Mouse (Mus musculus) C2C12 (cell line): Measurements from ENCODE around the gene Mxra7. TPM values are rescaled to one million over a fixed set of nuclear protein-coding genes. Genes with fewer than 3 reads are reported as not detected.

Experiments used
- H3K27me3 ChIP-seq: one replicate; pipeline ENCODE4 v1.6.1; 2011; ENCODE audit not compliant: control insufficient read depth, insufficient read depth, insufficient read length
- H3K36me3 ChIP-seq: one replicate; pipeline ENCODE4 v1.6.1; 2011; ENCODE audit not compliant: control insufficient read depth, insufficient read depth
- H3K4me3 ChIP-seq: one replicate; pipeline ENCODE4 v1.5.1; 2011; ENCODE audit warnings: mild to moderate bottlenecking, control low read depth; ENCODE audit not compliant: poor library complexity, insufficient read depth, severe bottlenecking
- H3K79me2 ChIP-seq: one replicate; pipeline ENCODE4 v1.6.1; 2011; ENCODE audit not compliant: control insufficient read depth, insufficient read depth
- H3K79me3 ChIP-seq: one replicate; pipeline ENCODE4 v1.6.1; 2011; ENCODE audit warnings: low read depth, control low read depth
- H3ac ChIP-seq: one replicate; pipeline ENCODE3; 2011; ENCODE audit warnings: low read depth; ENCODE audit not compliant: control insufficient read depth, insufficient read length
- CEBPB ChIP-seq: IDR thresholded peaks from one replicate; pipeline ENCODE4 v1.6.1; 2011; ENCODE audit warnings: low read depth, mild to moderate bottlenecking, control low read depth, moderate library complexity
- CTCF ChIP-seq: IDR thresholded peaks from one replicate; pipeline ENCODE4 v1.5.1; 2011; ENCODE audit not compliant: control insufficient read depth, insufficient read depth, insufficient read length
- FOSL1 ChIP-seq: IDR thresholded peaks from one replicate; pipeline ENCODE4 v1.8.0; 2011; ENCODE audit warnings: mild to moderate bottlenecking, low read length; ENCODE audit not compliant: poor library complexity, insufficient read depth, severe bottlenecking
- MAX ChIP-seq: IDR thresholded peaks from one replicate; pipeline ENCODE4 v1.6.1; 2011; ENCODE audit warnings: mild to moderate bottlenecking, control low read depth
- MYOD1 ChIP-seq: IDR thresholded peaks from one replicate; pipeline ENCODE4 v1.6.1; 2011; ENCODE audit warnings: low read depth; ENCODE audit not compliant: control insufficient read depth, insufficient read length
- MYOG ChIP-seq: IDR thresholded peaks from one replicate; pipeline ENCODE4 v1.6.1; 2011; ENCODE audit not compliant: control insufficient read depth, insufficient read length; ENCODE audit errors: extremely low read depth
- USF1 ChIP-seq: IDR thresholded peaks from one replicate; pipeline ENCODE4 v1.6.1; 2011; ENCODE audit warnings: low read depth, mild to moderate bottlenecking, control low read depth, moderate library complexity
- polyA plus RNA-seq: library from polyadenylated mRNA; unstranded; fragments of >200 nt; fragmentation: generic; extraction: Trizol; gene quantifications from one replicate; pipeline ENCODE4 v1.2.1, GENCODE M21; 2012; ENCODE audit warnings: missing spikeins

Mxra7 gene
- polyA plus RNA-seq, 1 experiment, result 70.2 TPM

DNA sequence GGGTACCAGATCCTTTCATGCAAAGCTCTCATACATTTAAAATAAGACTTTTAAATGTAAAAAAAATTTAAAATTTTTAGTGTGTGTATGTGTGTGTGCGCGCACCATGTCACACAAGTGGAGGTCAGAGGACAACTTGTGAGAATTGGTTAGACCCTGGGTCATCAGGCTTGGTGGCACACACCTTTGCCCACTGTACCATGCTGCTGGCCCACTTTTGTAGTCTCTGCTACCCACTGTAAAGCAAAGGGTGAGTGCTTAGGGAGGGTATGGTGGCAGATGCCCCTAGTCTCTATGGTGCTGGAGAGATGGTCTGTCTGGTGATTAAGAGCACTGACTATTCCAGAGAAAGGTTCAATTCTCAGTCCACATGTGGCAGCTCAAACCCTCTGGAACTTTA lies 4.6 kb downstream of the Mxra7 start:
- H3ac ChIP-seq, result no peak overlapping the region
- H3K79me3 ChIP-seq, result peaks cover 58% of the 10 kb centered on the region
- TF ChIP-seq MAX, result no peak
- no peak for TF ChIP-seq USF1
- no peak for TF ChIP-seq MYOD1
- no peak for TF ChIP-seq CEBPB
- TF ChIP-seq MYOG, result no peak
- no peak for TF ChIP-seq FOSL1
- TF ChIP-seq CTCF, result no peak
- no peak overlapping the region for H3K4me3 ChIP-seq
- peaks cover 20% of the 10 kb centered on the region for H3K36me3 ChIP-seq
- H3K79me2 ChIP-seq, result peaks cover 97% of the 10 kb centered on the region
- H3K27me3 ChIP-seq, result no peaks in the 10 kb centered on the region

DNA sequence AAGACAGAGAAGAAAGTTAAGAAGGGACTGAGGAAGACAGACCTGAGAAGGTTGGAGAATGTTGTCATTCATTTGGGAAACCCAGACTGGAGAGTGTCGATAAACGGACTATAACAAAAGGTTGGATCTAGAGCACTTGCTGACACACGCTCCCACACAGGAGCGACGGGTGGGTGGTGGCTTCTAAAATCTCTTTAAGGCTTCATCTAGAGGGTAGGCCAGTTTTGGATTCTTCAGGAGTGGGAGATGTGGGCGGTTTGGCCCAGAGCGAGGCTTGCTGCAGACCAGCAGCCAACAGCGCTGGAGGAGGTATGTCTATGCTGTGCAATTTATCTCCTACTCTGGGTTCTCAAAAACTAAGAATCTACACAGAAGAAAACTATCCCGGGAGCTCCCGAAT lies 5.2 kb downstream of the Mxra7 start:
- Histone ChIP-seq H3K27me3 (no peaks in the 10 kb centered on the region), H3K79me3 (peaks cover 64% of the 10 kb centered on the region), H3K4me3 (no peak overlapping the region), H3K79me2 (peaks cover 97% of the 10 kb centered on the region), H3K36me3 (peaks cover 23% of the 10 kb centered on the region), H3ac (no peak overlapping the region)
- TF ChIP-seq FOSL1, result no peak
- TF ChIP-seq MAX, result no peak
- no peak for TF ChIP-seq CEBPB
- TF ChIP-seq CTCF, result no peak
- TF ChIP-seq MYOG, result no peak
- TF ChIP-seq MYOD1, result no peak
- no peak for TF ChIP-seq USF1

- H3ac ChIP-seq, result no peak overlapping the region
- H3K36me3 ChIP-seq, result peaks cover 23% of the 10 kb centered on the region
- no peak for TF ChIP-seq MYOG
- no peak for TF ChIP-seq MAX
- TF ChIP-seq FOSL1, result no peak
- TF ChIP-seq CEBPB, result no peak
- TF ChIP-seq USF1, result no peak
Measured at GRCm38 (mm10) chr11:116822215-116822614, 5.6 kb downstream of the Mxra7 start.

DNA sequence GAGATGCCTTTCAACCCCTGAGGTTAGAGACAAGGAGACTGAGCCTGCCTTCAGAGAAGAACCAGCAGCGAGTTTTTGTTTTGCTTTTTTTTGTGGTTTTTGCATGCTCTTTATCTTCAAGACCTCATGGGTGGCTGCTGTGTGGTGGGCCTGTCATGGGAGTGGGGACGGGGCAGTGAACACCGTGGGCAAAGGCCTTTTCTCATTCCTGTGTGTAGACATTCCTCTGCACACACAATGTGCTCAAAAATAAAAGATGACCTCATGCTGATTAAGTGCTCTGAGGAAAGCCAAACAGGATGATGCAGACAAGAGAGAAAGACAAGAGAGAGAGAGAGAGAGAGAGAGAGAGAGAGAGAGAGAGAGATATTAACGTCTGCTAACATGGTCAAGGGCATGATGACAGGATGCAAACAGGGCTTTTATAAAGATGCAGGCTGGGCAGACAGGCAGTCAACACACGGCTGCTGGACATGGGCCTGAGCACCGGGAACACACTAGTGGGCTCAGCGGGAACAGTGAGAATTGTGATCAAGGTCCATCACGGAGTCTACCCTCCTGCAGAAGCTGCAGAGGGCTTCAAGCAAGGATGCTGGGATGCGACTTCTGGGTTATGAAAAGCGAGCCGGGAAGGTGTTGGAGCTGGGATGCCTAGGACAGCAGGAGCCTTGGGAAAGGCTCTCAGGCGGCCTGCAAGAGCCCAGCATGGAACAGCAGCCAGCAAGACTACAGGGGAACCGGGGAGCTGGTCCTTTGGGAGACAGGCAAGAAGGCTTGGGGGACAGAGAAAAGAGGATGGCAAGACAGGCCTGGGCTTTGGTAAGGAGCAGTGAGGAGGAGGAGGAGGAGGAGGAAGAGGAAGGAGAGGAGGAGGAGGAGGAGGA lies 6.5 kb downstream of the Mxra7 start:
- H3ac ChIP-seq, result peak overlapping the region; percentile 4
- H3K4me3 ChIP-seq, result no peak overlapping the region
- peaks cover 93% of the 10 kb centered on the region for H3K79me2 ChIP-seq
- no peaks in the 10 kb centered on the region for H3K27me3 ChIP-seq
- no peak for TF ChIP-seq CTCF
- no peak for TF ChIP-seq MYOG
- TF ChIP-seq MAX, result no peak
- TF ChIP-seq MYOD1, result no peak
- TF ChIP-seq FOSL1, result no peak
- no peak for TF ChIP-seq CEBPB
- H3K36me3 ChIP-seq, result peaks cover 23% of the 10 kb centered on the region
- peaks cover 61% of the 10 kb centered on the region for H3K79me3 ChIP-seq

More at GRCm38 (mm10) chr11:116822215-116822614, 5.6 kb downstream of the Mxra7 start:
- peaks cover 66% of the 10 kb centered on the region for H3K79me3 ChIP-seq
- no peak overlapping the region for H3K4me3 ChIP-seq
- H3K79me2 ChIP-seq, result peaks cover 97% of the 10 kb centered on the region
- H3K27me3 ChIP-seq, result no peaks in the 10 kb centered on the region

GRCm38 (mm10) chr11:116819932-116820593 lies 7.8 kb downstream of the Mxra7 start:
- Histone ChIP-seq H3K27me3 (no peaks in the 10 kb centered on the region), H3K79me3 (peaks cover 62% of the 10 kb centered on the region), H3ac (peak overlapping the region; percentile 25), H3K4me3 (no peak overlapping the region), H3K36me3 (peaks cover 23% of the 10 kb centered on the region), H3K79me2 (peaks cover 95% of the 10 kb centered on the region)
- TF ChIP-seq FOSL1 (no peak), USF1 (no peak), MYOD1 (no peak), CEBPB (no peak)
